Mouse (Mus musculus): ENCODE data around the gene Madcam1. TPM values are rescaled to one million over a fixed set of nuclear protein-coding genes. Genes with fewer than 3 reads are reported as not detected.

The Madcam1 gene
- total RNA-seq, 2 experiments from 2014 or later: not detected

DNA sequence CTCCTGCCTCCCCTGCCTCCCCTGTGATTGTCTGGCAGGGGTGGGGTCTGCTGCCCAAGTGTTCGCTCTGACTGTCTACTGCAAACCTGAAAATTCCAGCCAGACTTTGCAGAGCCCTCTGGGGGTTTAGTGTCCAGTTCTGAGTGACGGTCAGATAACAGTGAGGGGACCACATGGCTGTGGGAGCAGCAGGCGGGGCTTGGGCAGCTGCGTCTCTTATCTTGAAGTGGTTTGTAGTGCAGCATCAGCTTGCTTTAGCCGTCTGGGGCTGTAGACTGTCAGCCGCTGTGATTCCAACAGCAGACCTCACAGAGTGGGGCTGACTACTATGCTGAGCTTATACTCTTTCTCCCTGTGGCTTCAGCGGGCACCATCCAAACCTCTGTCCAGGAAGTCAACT is 44.9 kb downstream of the Madcam1 start:
- no peak for DNase-seq (ENCODE audit: low spot score in 2 of 2)
- Histone ChIP-seq H3K4me3 (peak overlapping the region; percentile 36), H3K27ac (peak overlapping the region; percentile 56)
- TF ChIP-seq CTCF (conservative IDR thresholded peaks at IDR 0.05): no peak

- TF ChIP-seq CTCF (conservative IDR thresholded peaks at IDR 0.05): peak; percentile 50
- DNase-seq (ENCODE audit: low spot score in 2 of 2): no peak
- H3K4me3 ChIP-seq: no peak overlapping the region
- no peak overlapping the region for H3K27ac ChIP-seq
These were observed 47.7 kb downstream of the Madcam1 start for GRCm38 (mm10) chr10:79712029-79712428.

GRCm38 (mm10) chr10:79712499-79713126 is 48.3 kb downstream of the Madcam1 start:
- H3K27ac ChIP-seq: peak overlapping the region; percentile 62; the same call in 1 of the 2 replicates
- peak; percentile 69 for TF ChIP-seq CTCF (conservative IDR thresholded peaks at IDR 0.05)
- no peak overlapping the region for H3K4me3 ChIP-seq
- DNase-seq (ENCODE audit: low spot score in 2 of 2): peak; percentile 59 to 82

DNA sequence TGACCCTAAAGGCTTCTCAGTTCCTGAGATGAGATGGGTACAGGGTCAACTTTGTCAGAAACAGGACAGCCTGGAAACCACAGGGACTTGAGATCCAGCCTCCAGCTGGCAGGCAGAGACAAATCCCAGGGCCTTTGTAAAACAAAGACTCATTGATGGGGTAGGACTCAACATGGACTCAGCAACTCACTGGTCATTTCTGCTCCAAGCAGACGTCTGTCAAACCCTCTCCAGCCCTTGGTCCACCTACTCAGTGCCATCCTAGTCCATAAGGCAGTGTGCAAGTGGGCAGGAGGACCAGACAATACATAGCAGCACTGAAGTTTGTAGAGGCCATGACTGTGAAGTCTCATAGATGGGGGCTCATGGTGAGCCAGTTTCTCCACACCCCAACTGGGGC is 48.8 kb downstream of the Madcam1 start:
- no peak overlapping the region for H3K4me3 ChIP-seq
- DNase-seq (ENCODE audit: low spot score in 2 of 2): no peak
- no peak for TF ChIP-seq CTCF (conservative IDR thresholded peaks at IDR 0.05)
- peak overlapping the region; percentile 62; the same call in 1 of the 2 replicates for H3K27ac ChIP-seq

- H3K27ac ChIP-seq: no peak overlapping the region
- no peak for TF ChIP-seq CTCF (conservative IDR thresholded peaks at IDR 0.05)
- no peak for DNase-seq (ENCODE audit: low spot score in 2 of 2)
- no peak overlapping the region for H3K4me3 ChIP-seq
These were observed 50.6 kb downstream of the Madcam1 start for GRCm38 (mm10) chr10:79714996-79715395.

DNA sequence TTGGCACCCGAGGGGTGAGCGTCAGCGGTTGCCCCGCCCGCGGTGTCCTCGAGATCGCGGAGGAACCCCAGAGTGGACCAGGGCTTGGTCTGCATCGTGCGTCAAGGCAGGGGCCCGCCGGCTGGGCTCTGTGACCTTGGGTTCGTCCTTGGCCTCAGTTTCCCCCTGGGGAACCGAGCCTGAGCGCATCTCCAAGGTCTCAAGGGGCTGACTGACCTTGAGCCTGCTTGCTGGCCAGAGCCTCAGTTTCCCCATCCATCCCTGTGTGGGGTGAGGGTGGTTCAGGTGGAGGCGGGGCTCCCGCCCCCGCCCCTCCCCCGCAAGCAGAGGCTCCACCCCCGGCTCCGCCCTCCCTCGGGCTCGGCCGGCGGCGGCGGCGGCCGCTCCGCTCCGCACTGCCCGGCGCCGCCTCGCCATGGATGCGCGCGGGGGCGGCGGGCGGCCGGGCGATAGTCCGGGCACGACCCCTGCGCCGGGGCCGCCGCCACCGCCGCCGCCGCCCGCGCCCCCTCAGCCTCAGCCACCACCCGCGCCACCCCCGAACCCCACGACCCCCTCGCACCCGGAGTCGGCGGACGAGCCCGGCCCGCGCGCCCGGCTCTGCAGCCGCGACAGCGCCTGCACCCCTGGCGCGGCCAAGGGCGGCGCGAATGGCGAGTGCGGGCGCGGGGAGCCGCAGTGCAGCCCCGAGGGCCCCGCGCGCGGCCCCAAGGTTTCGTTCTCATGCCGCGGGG is 52.1 kb downstream of the Madcam1 start, which contains the start of gene Hcn2:
TSS of gene Hcn2 (plus strand) at position 381 of the 734 bp plus-strand sequence.
- peak within 1 kb of the TSS; percentile 85 for H3K27ac ChIP-seq
- TF ChIP-seq CTCF (conservative IDR thresholded peaks at IDR 0.05): no peak
- no peak for DNase-seq (ENCODE audit: low spot score in 2 of 2)
- H3K4me3 ChIP-seq: peak within 1 kb of the TSS; percentile 78

DNA sequence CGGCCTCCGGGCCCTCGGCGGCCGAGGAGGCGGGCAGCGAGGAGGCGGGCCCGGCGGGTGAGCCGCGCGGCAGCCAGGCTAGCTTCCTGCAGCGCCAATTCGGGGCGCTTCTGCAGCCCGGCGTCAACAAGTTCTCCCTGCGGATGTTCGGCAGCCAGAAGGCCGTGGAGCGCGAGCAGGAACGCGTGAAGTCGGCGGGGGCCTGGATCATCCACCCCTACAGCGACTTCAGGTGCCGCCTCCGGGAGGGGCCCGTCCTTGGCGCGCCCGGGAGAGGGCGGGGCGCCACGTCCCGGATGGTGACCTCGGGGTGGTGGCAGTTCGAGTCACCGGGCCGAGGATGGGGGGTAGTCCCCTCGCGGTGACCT is 52.6 kb downstream of the Madcam1 start:
- H3K4me3 ChIP-seq: peak overlapping the region; percentile 78
- H3K27ac ChIP-seq: peak overlapping the region; percentile 85
- 0 out of 2 replicates have a peak, but pooled peaks have one; percentile 3 for TF ChIP-seq CTCF (conservative IDR thresholded peaks at IDR 0.05)
- DNase-seq (ENCODE audit: low spot score in 2 of 2): no peak

GRCm38 (mm10) chr10:79717640-79718357 is 53.4 kb downstream of the Madcam1 start:
- Histone ChIP-seq H3K27ac (peak overlapping the region; percentile 85), H3K4me3 (peak overlapping the region; percentile 78)
- DNase-seq (ENCODE audit: low spot score in 2 of 2): no peak
- TF ChIP-seq CTCF (conservative IDR thresholded peaks at IDR 0.05): no peak

Other genes starting within 250 kb of the Madcam1 start
- not detected for gene Vmn2r83, start 195.8 kb upstream of the Madcam1 start, total RNA-seq (2021)
- gene Plpp2, start 130.8 kb upstream of the Madcam1 start, total RNA-seq (2021): 1 to 10 TPM; 4.2 to 4.9 TPM
- 10 to 100 TPM; 60.1 to 61.6 TPM for gene Mier2, start 109.4 kb upstream of the Madcam1 start, total RNA-seq (2021)
- gene Theg, start 77.2 kb upstream of the Madcam1 start, total RNA-seq (2021): 1 to 10 TPM in 1 of 2 experiments, not detected in 1; 1.2 TPM
- 10 to 100 TPM; 15.5 to 16.6 TPM for gene C2cd4c, start 50.5 kb upstream of the Madcam1 start, total RNA-seq (2021)
- gene Shc2, start 26.6 kb upstream of the Madcam1 start, total RNA-seq (2021): 10 to 100 TPM; 44.7 to 49.4 TPM
- under 1 TPM; 0.29 to 0.38 TPM for gene Odf3l2, start 18.8 kb upstream of the Madcam1 start, total RNA-seq (2021)
- gene Tpgs1, start 4.8 kb downstream of the Madcam1 start, total RNA-seq (2021): 10 to 100 TPM; 67.8 to 73.5 TPM
- 10 to 100 TPM; 73.1 to 79.8 TPM for gene Cdc34, start 17.6 kb downstream of the Madcam1 start, total RNA-seq (2021)
- 1 to 10 TPM; 3.3 to 4.0 TPM for gene Gzmm, start 24.5 kb downstream of the Madcam1 start, total RNA-seq (2021)
- 100 to 1,000 TPM; 538 TPM for gene Bsg, start 39.9 kb downstream of the Madcam1 start, total RNA-seq (2021)
- 100 to 1,000 TPM; 118 TPM for gene Hcn2, start 52.1 kb downstream of the Madcam1 start, total RNA-seq (2021)
- gene Polrmt, start 82.0 kb downstream of the Madcam1 start, total RNA-seq (2021): 10 to 100 TPM; 44.5 to 50.6 TPM
- gene Fgf22, start 90.5 kb downstream of the Madcam1 start, total RNA-seq (2021): 1 to 10 TPM; 1.9 to 2.8 TPM
- gene Rnf126, start 102.4 kb downstream of the Madcam1 start, total RNA-seq (2021): 10 to 100 TPM; 85.0 to 88.3 TPM
- gene Fstl3, start 112.7 kb downstream of the Madcam1 start, total RNA-seq (2021): 1 to 10 TPM; 2.5 to 2.7 TPM
- under 1 TPM; 0.26 to 0.37 TPM for gene Prss57, start 126.4 kb downstream of the Madcam1 start, total RNA-seq (2021)
- 100 to 1,000 TPM; 275 to 277 TPM for gene Palm, start 129.0 kb downstream of the Madcam1 start, total RNA-seq (2021)
- gene Misp, start 156.4 kb downstream of the Madcam1 start, total RNA-seq (2021): 1 to 10 TPM in 1 of 2 experiments, under 1 TPM in 1; 0.54 to 1.1 TPM
- gene Ptbp1, start 189.9 kb downstream of the Madcam1 start, total RNA-seq (2021): 10 to 100 TPM; 56.9 to 58.7 TPM
- gene Prtn3, start 209.9 kb downstream of the Madcam1 start, total RNA-seq (2021): 1 to 10 TPM; 1.5 to 2.6 TPM
- gene Plppr3, start 210.1 kb downstream of the Madcam1 start, total RNA-seq (2021): 10 to 100 TPM; 33.7 to 37.1 TPM
- not detected for gene Elane, start 221.7 kb downstream of the Madcam1 start, total RNA-seq (2021)
- gene Cfd, start 226.3 kb downstream of the Madcam1 start, total RNA-seq (2021): not detected
- 10 to 100 TPM; 57.7 to 59.3 TPM for gene Med16, start 244.4 kb downstream of the Madcam1 start, total RNA-seq (2021)
- not detected for gene Gm26602, start 246.3 kb downstream of the Madcam1 start, total RNA-seq (2021)

Data from layer of hippocampus, adult 2 months (tissue).